Mouse (Mus musculus): ENCODE data around the gene N4bp1. TPM values are rescaled to one million over a fixed set of nuclear protein-coding genes. Genes with fewer than 3 reads are reported as not detected.
A peak's percentile ranks its signal among the peaks of the same experiment; 100 is the strongest.

The N4bp1 gene
- total RNA-seq, 2 experiments from 2014 or later, result 39.8 to 41.5 TPM

DNA sequence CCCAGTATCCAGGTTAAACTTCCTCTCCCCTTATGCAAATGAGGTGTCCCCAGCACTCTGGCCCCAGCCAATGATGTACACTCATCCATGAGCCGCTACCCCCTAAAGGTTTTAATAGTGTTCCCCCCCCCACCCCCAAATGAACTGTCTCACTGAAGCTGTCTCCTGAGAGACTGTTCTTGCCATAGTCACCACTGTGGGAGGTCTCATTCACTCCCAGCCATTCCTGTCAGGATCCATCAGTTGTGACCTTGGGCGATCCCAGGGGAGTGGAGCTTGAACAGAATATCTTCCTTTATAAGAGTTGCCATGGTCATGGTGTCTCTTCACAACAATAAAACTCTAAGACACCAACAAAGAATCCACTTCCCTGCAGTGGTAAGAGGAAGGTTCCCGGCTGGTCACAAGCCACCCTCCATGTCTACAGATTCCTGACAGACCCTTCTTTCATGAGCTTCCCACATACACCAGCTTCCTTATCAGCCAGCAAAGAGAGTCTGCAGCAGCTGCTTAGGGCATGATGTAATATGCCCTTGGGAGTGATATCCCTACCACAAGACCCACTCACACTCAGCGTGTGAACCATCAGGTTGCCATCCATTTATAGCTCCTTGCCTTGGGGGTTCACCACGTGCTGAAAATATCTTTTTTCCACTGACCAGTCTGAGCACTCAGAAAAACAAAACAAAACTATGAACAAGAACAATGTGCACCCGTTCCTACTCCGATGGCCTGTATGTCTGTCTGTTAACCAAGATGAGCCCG is 50.4 kb downstream of the N4bp1 start:
- Histone ChIP-seq H3K4me3 (no peak overlapping the region), H3K27ac (no peak overlapping the region)
- no peak for DNase-seq (ENCODE audit: extremely low spot score in 1 of 2, low spot score in 2 of 2)
- intact Hi-C loops (cut with DNase I), result no loop called here
- TF ChIP-seq CTCF (IDR thresholded peaks at IDR 0.05), result no peak

GRCm38 (mm10) chr8:86833937-86834336 is 51.1 kb downstream of the N4bp1 start:
- TF ChIP-seq CTCF (IDR thresholded peaks at IDR 0.05), result no peak

DNA sequence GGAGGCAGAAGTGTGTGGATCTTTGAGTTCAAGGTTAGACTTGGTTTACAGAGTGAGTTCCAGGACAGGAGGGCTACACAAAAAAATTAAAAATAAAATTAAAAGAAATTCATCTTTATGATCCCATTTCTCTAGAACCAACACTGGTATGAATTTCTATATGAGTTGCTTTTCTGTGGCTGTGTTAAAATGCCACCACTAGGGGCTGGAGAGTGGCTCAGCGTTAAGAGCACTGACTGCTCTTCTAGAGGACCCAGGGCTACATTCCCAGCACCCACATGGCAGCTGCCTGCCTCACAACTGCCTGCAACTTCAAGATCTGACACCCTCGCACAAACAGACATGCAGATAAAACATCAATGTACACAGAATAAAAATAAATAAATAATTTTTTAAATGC is 56.1 kb downstream of the N4bp1 start:
- peak; percentile 6 for TF ChIP-seq CTCF (IDR thresholded peaks at IDR 0.05)

More at GRCm38 (mm10) chr8:86833937-86834336, 51.1 kb downstream of the N4bp1 start:
- no peak overlapping the region for H3K4me3 ChIP-seq
- H3K27ac ChIP-seq, result no peak overlapping the region
- DNase-seq (ENCODE audit: extremely low spot score in 1 of 2, low spot score in 2 of 2), result no peak
- intact Hi-C loops (cut with DNase I), result no loop called here

DNA sequence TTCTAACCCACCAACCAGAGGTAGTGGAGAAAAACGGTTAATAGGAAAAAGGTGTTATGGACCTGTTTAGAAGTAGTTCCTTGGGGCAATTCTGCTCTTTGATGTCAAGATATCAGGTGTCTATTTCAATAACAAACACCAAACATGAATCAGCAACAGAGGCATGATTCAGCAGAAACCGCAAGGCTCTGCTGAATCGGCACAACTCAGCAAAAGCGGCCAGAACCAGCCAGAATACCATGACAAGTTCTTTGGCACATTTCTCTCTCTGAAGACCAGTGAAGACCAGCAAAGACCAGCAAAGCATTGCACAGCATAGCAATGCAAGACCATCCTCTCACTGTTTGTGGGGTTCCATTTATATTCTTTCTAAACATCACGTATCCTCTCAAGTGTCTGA is 57.9 kb downstream of the N4bp1 start:
- intact Hi-C loops (cut with DNase I), result no loop called here
- no peak for TF ChIP-seq CTCF (IDR thresholded peaks at IDR 0.05)
- Histone ChIP-seq H3K4me3 (no peak overlapping the region), H3K27ac (no peak overlapping the region)
- no peak for DNase-seq (ENCODE audit: extremely low spot score in 1 of 2, low spot score in 2 of 2)

More for the DNA sequence above, 56.1 kb downstream of the N4bp1 start:
- Histone ChIP-seq H3K4me3 (no peak overlapping the region), H3K27ac (no peak overlapping the region)
- no peak for DNase-seq (ENCODE audit: extremely low spot score in 1 of 2, low spot score in 2 of 2)
- intact Hi-C loops (cut with DNase I), result no loop called here

DNA sequence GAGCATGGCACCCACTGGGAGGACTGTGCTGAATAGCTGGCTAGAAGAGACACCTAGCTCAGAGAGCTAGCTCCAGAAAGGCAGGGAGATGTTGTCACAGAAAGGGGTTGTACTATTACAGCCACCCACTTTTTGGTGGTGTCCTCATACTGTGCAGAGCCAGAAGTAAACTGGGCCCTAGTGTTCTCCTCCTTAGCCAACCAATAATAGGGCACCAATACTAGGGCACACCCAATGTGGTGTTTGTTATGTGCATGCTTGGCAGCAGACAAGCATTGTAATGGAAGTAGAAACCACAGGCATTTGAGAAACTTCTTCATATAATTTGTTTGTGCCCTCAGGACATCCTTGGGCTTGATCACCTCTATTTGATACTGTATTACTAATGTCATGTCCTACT is 58.5 kb downstream of the N4bp1 start:
- intact Hi-C loops (cut with DNase I), result no loop called here
- no peak overlapping the region for H3K4me3 ChIP-seq
- DNase-seq (ENCODE audit: extremely low spot score in 1 of 2, low spot score in 2 of 2), result no peak
- no peak overlapping the region for H3K27ac ChIP-seq
- TF ChIP-seq CTCF (IDR thresholded peaks at IDR 0.05), result no peak

- no peak for DNase-seq (ENCODE audit: extremely low spot score in 1 of 2, low spot score in 2 of 2)
- Histone ChIP-seq H3K27ac (no peak overlapping the region), H3K4me3 (no peak overlapping the region)
- TF ChIP-seq CTCF (IDR thresholded peaks at IDR 0.05), result no peak
- intact Hi-C loops (cut with DNase I), result no loop called here
These were observed 59.2 kb downstream of the N4bp1 start for GRCm38 (mm10) chr8:86825674-86826448.

- Histone ChIP-seq H3K4me3 (no peak overlapping the region), H3K27ac (no peak overlapping the region)
- no peak for TF ChIP-seq CTCF (IDR thresholded peaks at IDR 0.05)
- intact Hi-C loops (cut with DNase I), result loop anchor here (5.0 kb wide), 1 partner anchor 78 kb away; no protein-coding TSS in a partner anchor
- no peak for DNase-seq (ENCODE audit: extremely low spot score in 1 of 2, low spot score in 2 of 2)
These were observed 60.3 kb downstream of the N4bp1 start for GRCm38 (mm10) chr8:86824735-86825134.

GRCm38 (mm10) chr8:86820756-86821201 is 64.3 kb downstream of the N4bp1 start:
- DNase-seq (ENCODE audit: extremely low spot score in 1 of 2, low spot score in 2 of 2), result no peak
- intact Hi-C loops (cut with DNase I), result loop anchor here (5.0 kb wide), 1 partner anchor 82 kb away; no protein-coding TSS in a partner anchor
- TF ChIP-seq CTCF (IDR thresholded peaks at IDR 0.05), result peak; percentile 58
- H3K27ac ChIP-seq, result no peak overlapping the region
- no peak overlapping the region for H3K4me3 ChIP-seq

GRCm38 (mm10) chr8:86820186-86820755 is 64.8 kb downstream of the N4bp1 start:
- intact Hi-C loops (cut with DNase I), result loop anchor here (5.0 kb wide), 1 partner anchor 82 kb away; no protein-coding TSS in a partner anchor
- no peak for TF ChIP-seq CTCF (IDR thresholded peaks at IDR 0.05)
- DNase-seq (ENCODE audit: extremely low spot score in 1 of 2, low spot score in 2 of 2), result no peak
- H3K27ac ChIP-seq, result no peak overlapping the region
- no peak overlapping the region for H3K4me3 ChIP-seq

- intact Hi-C loops (cut with DNase I), result no loop called here
- no peak for TF ChIP-seq CTCF (IDR thresholded peaks at IDR 0.05)
- no peak for DNase-seq (ENCODE audit: extremely low spot score in 1 of 2, low spot score in 2 of 2)
- Histone ChIP-seq H3K27ac (no peak overlapping the region), H3K4me3 (no peak overlapping the region)
These were observed 65.6 kb downstream of the N4bp1 start for GRCm38 (mm10) chr8:86819426-86819825.

DNA sequence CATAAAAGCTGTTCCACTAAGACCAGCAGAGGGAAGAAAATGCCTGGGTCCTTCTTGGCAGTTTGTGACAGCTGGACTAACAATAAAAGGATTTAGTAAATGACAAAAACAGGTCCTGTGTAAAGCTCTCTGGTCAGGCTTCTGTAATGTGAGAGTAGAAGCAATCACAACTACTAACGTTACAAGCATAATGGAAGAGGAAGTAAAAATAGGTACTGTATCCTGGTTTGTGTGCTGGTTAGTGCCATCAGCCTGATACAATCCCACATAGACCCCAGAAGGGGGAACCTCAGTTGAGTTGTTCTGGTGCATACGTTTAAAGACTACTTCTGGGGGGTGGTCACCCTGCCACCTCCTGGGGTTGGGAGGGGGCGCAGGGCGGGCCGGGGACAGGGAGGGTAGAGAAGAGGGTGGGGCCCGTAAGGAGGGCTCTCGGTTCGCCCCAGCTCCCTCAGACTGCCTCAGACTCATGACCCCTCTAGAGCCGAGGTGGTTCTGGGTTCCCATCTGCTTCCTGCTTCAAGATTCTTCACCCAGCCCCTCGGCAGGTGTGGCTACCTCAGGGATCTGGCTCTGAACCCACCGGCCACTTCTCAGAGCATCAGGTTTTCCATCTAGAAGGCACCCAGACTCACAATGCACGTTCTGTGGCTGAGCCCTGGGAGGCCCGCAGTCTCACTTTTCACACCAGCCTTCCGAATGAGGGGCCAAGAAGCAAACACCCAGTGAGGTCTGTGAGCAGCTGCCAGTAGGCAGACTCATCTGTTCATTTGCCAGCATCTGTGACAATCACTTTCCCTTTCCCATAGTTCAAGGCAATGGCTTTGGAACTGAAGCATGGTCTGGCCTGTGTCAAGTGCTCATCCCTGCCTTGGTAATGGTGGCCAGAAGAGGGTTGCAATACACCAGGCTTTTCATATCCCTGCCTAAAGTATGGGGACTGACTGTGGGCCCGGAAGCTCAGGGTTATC is 75.8 kb downstream of the N4bp1 start:
- H3K27ac ChIP-seq, result no peak overlapping the region
- H3K4me3 ChIP-seq, result no peak overlapping the region
- intact Hi-C loops (cut with DNase I), result loop anchor here (5.0 kb wide), 1 partner anchor 88 kb away; no protein-coding TSS in a partner anchor
- TF ChIP-seq CTCF (IDR thresholded peaks at IDR 0.05), result no peak
- no peak for DNase-seq (ENCODE audit: extremely low spot score in 1 of 2, low spot score in 2 of 2)
